Mouse (Mus musculus) heart, embryonic 16.5 days (tissue): Measurements from ENCODE around the gene Irf2bp1. TPM values are rescaled to one million over a fixed set of nuclear protein-coding genes. Genes with fewer than 3 reads are reported as not detected.

ENCODE experiments used
- ATAC-seq: fragments of 200-750 bp; cut with Nextera tagmentation; replicated peaks from 2 replicates; pipeline ENCODE4 v1.8.0; 2017; ENCODE audit warnings: moderate number of reproducible peaks; ENCODE audit not compliant: insufficient read depth, low FRiP score; ENCODE audit errors: extremely low read depth
- H3K27ac ChIP-seq: fragments of 300-500 bp; sonication (generic); 2 replicates; pipeline ENCODE4 v1.5.1; 2014; ENCODE audit warnings: mild to moderate bottlenecking, low read length, control low read depth, moderate library complexity
- H3K27me3 ChIP-seq: fragments of 300-500 bp; sonication (generic); 2 replicates; pipeline ENCODE4 v1.6.1; 2014; ENCODE audit warnings: low read length, mixed read lengths; ENCODE audit not compliant: control insufficient read depth, insufficient read depth
- H3K36me3 ChIP-seq: fragments of 300-500 bp; sonication (generic); 2 replicates; pipeline ENCODE4 v1.6.1; 2014; ENCODE audit not compliant: control insufficient read depth, insufficient read depth
- H3K4me1 ChIP-seq: fragments of 300-500 bp; sonication (generic); 2 replicates; pipeline ENCODE4 v1.6.1; 2014; ENCODE audit warnings: low read length, mixed read lengths; ENCODE audit not compliant: control insufficient read depth, insufficient read depth
- H3K4me2 ChIP-seq: fragments of 300-500 bp; sonication (generic); 2 replicates; pipeline ENCODE4 v1.6.1; 2014; ENCODE audit warnings: low read depth, mild to moderate bottlenecking, control low read depth, low read length
- H3K4me3 ChIP-seq: fragments of 300-500 bp; sonication (generic); 2 replicates; pipeline ENCODE4 v1.5.1; 2014; ENCODE audit warnings: mild to moderate bottlenecking, control low read depth, low read length
- H3K9ac ChIP-seq: fragments of 300-500 bp; sonication (generic); 2 replicates; pipeline ENCODE4 v1.6.1; 2014; ENCODE audit warnings: low read length, control low read depth
- H3K9me3 ChIP-seq: fragments of 300-500 bp; sonication (generic); replicated peaks from 2 replicates; pipeline ENCODE4 v1.6.1; 2016; ENCODE audit warnings: low read length; ENCODE audit not compliant: control insufficient read depth
- WGBS: fragments of 180-500 bp; shearing (Covaris S2); extraction: QIAGEN DNeasy Blood & Tissue Kit; methylation state at CpG from one replicate; pipeline ENCODE4 v1.1.7; 2014; 5-methylcytosine and 5-hydroxymethylcytosine counted together
- polyA plus RNA-seq: library from polyadenylated mRNA; unstranded; fragments of >200 nt; fragmentation: Nextera tagmentation; extraction: Ambion mirVana; gene quantifications from 2 replicates; pipeline ENCODE4 v1.2.1, GENCODE M21; 2015

Irf2bp1 gene
- 12.5 and 12.7 TPM in 2 replicates for polyA plus RNA-seq

DNA sequence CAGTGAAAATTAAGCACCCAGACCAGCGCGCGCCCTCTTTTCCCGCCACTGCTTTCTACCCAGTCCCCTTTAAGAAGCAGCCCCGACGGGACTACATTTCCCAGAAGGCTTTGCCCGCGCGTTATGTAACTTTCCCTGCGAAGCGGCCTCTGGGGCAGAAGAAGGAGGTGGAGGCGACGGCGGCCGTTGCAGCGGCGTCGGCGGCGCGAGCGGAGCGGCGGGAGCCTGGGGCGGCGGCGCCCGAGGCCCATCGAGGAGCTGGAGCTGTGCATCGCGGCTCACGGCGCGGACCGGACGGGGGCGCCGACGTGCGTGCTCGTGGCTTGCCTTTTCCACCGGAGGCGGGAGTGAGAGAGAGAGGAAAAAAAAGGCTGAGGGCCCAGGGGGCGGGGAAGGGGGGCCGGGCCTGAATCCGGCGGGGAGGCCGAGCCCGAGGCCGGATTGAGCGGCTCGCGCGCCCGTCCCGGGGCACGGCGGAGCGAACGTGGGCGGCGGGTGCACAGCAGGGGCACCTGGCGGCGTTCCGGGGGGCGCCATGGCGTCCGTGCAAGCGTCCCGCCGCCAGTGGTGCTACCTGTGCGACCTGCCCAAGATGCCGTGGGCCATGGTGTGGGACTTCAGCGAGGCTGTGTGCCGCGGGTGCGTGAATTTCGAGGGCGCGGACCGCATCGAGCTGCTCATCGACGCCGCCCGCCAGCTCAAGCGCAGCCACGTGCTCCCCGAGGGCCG, at the start of gene Irf2bp1:
Irf2bp1 (plus strand) TSS at position 143 of the 729 bp plus-strand sequence.
- peak; percentile 61 for ATAC-seq
- peak within 1 kb of the TSS; percentile 96 for H3K27ac ChIP-seq
- peak within 1 kb of the TSS; percentile 94 for H3K9ac ChIP-seq
- peak within 1 kb of the TSS; percentile 100 for H3K4me2 ChIP-seq
- H3K9me3 ChIP-seq = no peaks in the 10 kb centered on the region
- under 1% methylated on average over 89 of the region's 90 CpGs for WGBS
- peaks cover 45% of the 10 kb centered on the region for H3K4me1 ChIP-seq
- H3K36me3 ChIP-seq = peaks cover 19% of the 10 kb centered on the region
- H3K27me3 ChIP-seq = no peaks in the 10 kb centered on the region
- peak within 1 kb of the TSS; percentile 94 for H3K4me3 ChIP-seq

DNA sequence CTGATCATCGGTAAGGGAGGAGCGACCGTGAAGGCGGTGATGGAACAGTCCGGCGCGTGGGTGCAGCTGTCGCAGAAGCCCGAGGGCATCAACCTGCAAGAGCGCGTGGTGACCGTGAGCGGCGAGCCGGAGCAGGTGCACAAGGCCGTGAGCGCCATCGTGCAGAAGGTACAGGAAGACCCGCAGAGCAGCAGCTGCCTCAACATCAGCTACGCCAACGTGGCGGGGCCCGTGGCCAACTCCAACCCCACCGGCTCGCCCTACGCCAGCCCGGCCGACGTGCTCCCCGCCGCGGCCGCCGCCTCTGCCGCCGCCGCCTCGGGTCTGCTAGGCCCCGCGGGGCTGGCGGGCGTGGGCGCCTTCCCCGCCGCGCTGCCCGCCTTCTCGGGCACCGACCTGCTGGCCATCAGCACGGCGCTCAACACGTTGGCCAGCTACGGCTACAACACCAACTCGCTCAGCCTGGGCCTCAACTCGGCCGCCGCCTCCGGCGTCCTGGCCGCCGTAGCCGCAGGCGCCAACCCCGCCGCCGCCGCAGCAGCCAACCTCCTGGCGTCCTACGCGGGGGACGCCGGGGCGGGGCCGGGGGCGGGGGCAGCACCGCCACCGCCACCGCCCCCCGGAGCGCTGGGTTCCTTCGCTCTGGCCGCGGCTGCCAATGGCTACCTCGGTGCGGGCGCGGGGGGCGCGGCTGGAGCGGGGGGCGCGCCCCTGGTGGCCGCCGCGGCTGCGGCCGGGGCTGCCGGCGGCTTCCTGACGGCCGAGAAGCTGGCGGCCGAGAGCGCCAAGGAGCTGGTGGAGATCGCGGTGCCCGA, 46.1 kb upstream of the Irf2bp1 start:
- H3K27ac ChIP-seq = peak overlapping the region; percentile 25; the same call in 1 of the 2 replicates
- 1% methylated on average over 83 of the region's 107 CpGs for WGBS
- H3K4me3 ChIP-seq = peak overlapping the region; percentile 70
- no peaks in the 10 kb centered on the region for H3K36me3 ChIP-seq
- peaks cover 6% of the 10 kb centered on the region for H3K4me1 ChIP-seq
- H3K27me3 ChIP-seq = peaks cover 52% of the 10 kb centered on the region
- H3K9me3 ChIP-seq = no peaks in the 10 kb centered on the region
- peak; percentile 87 for ATAC-seq
- peak overlapping the region; percentile 99 for H3K4me2 ChIP-seq
- H3K9ac ChIP-seq = peak overlapping the region; percentile 78

DNA sequence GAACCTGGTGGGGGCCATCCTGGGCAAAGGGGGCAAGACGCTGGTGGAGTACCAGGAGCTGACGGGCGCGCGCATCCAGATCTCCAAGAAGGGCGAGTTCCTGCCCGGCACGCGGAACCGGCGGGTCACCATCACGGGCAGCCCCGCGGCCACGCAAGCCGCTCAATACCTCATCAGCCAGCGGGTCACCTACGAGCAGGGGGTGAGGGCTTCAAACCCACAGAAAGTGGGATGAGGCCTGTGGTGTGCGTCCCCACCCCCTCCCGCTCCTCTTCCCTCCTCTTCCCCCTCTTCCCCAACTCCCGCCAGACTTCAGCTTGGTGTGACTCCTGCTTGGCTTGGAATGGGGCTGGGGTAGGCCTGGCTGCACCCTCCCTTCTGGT, 45.5 kb upstream of the Irf2bp1 start:
- 3% methylated on average over 21 of the region's 21 CpGs for WGBS
- H3K27me3 ChIP-seq = peaks cover 58% of the 10 kb centered on the region

GRCm38 (mm10) chr7:18959446-18959845, 44.4 kb upstream of the Irf2bp1 start:
- ATAC-seq = 0 out of 2 replicates have a peak, but pooled peaks have one; percentile 7
- H3K4me2 ChIP-seq = peak overlapping the region; percentile 26
- WGBS = 35% methylated on average over 8 of the region's 8 CpGs

More for the DNA sequence above, 45.5 kb upstream of the Irf2bp1 start:
- 0 out of 2 replicates have a peak, but pooled peaks have one; percentile 10 for ATAC-seq
- Histone ChIP-seq H3K9ac (peak overlapping the region; percentile 78), H3K9me3 (no peaks in the 10 kb centered on the region), H3K4me1 (peaks cover 6% of the 10 kb centered on the region), H3K4me2 (peak overlapping the region; percentile 99), H3K4me3 (peak overlapping the region; percentile 70), H3K27ac (0 out of 2 replicates have a peak overlapping the region, but pooled peaks have one; percentile 36), H3K36me3 (no peaks in the 10 kb centered on the region)

GRCm38 (mm10) chr7:18962171-18962792, 41.6 kb upstream of the Irf2bp1 start:
- WGBS = 2% methylated on average over 17 of the region's 17 CpGs
- Histone ChIP-seq H3K9ac (no peak overlapping the region), H3K27me3 (peaks cover 72% of the 10 kb centered on the region), H3K4me3 (peak overlapping the region; percentile 6), H3K36me3 (no peaks in the 10 kb centered on the region), H3K9me3 (no peaks in the 10 kb centered on the region), H3K4me2 (peak overlapping the region; percentile 27), H3K27ac (no peak overlapping the region), H3K4me1 (peaks cover 5% of the 10 kb centered on the region)
- no peak for ATAC-seq

More at GRCm38 (mm10) chr7:18959446-18959845, 44.4 kb upstream of the Irf2bp1 start:
- H3K4me1 ChIP-seq = peaks cover 6% of the 10 kb centered on the region
- no peaks in the 10 kb centered on the region for H3K9me3 ChIP-seq
- peaks cover 64% of the 10 kb centered on the region for H3K27me3 ChIP-seq
- H3K27ac ChIP-seq = peak overlapping the region; percentile 14
- H3K4me3 ChIP-seq = no peak overlapping the region
- no peak overlapping the region for H3K9ac ChIP-seq
- H3K36me3 ChIP-seq = no peaks in the 10 kb centered on the region

GRCm38 (mm10) chr7:18962795-18963194, 41.0 kb upstream of the Irf2bp1 start:
- Histone ChIP-seq H3K27ac (no peak overlapping the region), H3K4me2 (peak overlapping the region; percentile 27), H3K36me3 (no peaks in the 10 kb centered on the region), H3K9ac (no peak overlapping the region), H3K4me3 (peak overlapping the region; percentile 6), H3K9me3 (no peaks in the 10 kb centered on the region), H3K4me1 (0 out of 2 replicates have a peak, but pooled peaks cover 3% of the 10 kb centered on the region), H3K27me3 (peaks cover 70% of the 10 kb centered on the region)
- ATAC-seq = no peak
- 4% methylated on average over 20 of the region's 20 CpGs for WGBS

- Histone ChIP-seq H3K27ac (no peak overlapping the region), H3K9ac (no peak overlapping the region), H3K4me3 (no peak overlapping the region), H3K4me2 (no peak overlapping the region), H3K36me3 (no peaks in the 10 kb centered on the region), H3K27me3 (peaks cover 66% of the 10 kb centered on the region), H3K4me1 (0 out of 2 replicates have a peak, but pooled peaks cover 3% of the 10 kb centered on the region), H3K9me3 (no peaks in the 10 kb centered on the region)
- ATAC-seq = no peak
- WGBS = 2% methylated on average over 19 of the region's 19 CpGs
These were observed 40.5 kb upstream of the Irf2bp1 start for GRCm38 (mm10) chr7:18963294-18963843.

- H3K9ac ChIP-seq = no peak overlapping the region
- ATAC-seq = no peak
- H3K4me2 ChIP-seq = no peak overlapping the region
- no peaks in the 10 kb centered on the region for H3K36me3 ChIP-seq
- H3K4me3 ChIP-seq = no peak overlapping the region
- no peak overlapping the region for H3K27ac ChIP-seq
- H3K9me3 ChIP-seq = no peaks in the 10 kb centered on the region
- 72% methylated on average over 5 of the region's 5 CpGs for WGBS
- H3K4me1 ChIP-seq = 0 out of 2 replicates have a peak, but pooled peaks cover 3% of the 10 kb centered on the region
- peaks cover 51% of the 10 kb centered on the region for H3K27me3 ChIP-seq
These were observed 38.5 kb upstream of the Irf2bp1 start for GRCm38 (mm10) chr7:18965312-18965711.
